Mouse (Mus musculus) gastrocnemius, postnatal 10 days (tissue): ENCODE data around the gene Acadvl. TPM values are rescaled to one million over a fixed set of nuclear protein-coding genes. Genes with fewer than 3 reads are reported as not detected.

Experiments used
- DNase-seq: peaks from one replicate; pipeline ENCODE4 v3.0.0; 2021; ENCODE audit warnings: mixed read lengths
- long read RNA-seq, 2 experiments: library from polyadenylated mRNA; stranded (forward); transcript quantifications; one replicate each; pipeline ENCODE4 v2.0.0; 2021
- total RNA-seq, 2 experiments: library from RNA; stranded (reverse); gene quantifications; 2 replicates each; pipeline ENCODE4 v1.2.3; 2021

Gene Acadvl
- total RNA-seq: 100 to 1,000 TPM; 217 to 254 TPM
- long read RNA-seq, experiment 1, transcript Acadvl-201 (19 exons, 2,020 nt): minor isoform, 27 of 482 reads
- long read RNA-seq, experiment 1, transcript Acadvl-202 (20 exons, 2,168 nt): major isoform, 409 of 482 reads
- long read RNA-seq, experiment 1, partial matches to known transcripts: 19 of 482 reads
- long read RNA-seq, experiment 1, other reads (novel, unspliced or antisense): 26 of 482 reads
- long read RNA-seq, experiment 2, transcript Acadvl-202 (20 exons, 2,168 nt): major isoform, 495 of 582 reads
- long read RNA-seq, experiment 2, transcript Acadvl-201 (19 exons, 2,020 nt): minor isoform, 35 of 582 reads
- long read RNA-seq, experiment 2, partial matches to known transcripts: 23 of 582 reads
- long read RNA-seq, experiment 2, other reads (novel, unspliced or antisense): 29 of 582 reads

DNA sequence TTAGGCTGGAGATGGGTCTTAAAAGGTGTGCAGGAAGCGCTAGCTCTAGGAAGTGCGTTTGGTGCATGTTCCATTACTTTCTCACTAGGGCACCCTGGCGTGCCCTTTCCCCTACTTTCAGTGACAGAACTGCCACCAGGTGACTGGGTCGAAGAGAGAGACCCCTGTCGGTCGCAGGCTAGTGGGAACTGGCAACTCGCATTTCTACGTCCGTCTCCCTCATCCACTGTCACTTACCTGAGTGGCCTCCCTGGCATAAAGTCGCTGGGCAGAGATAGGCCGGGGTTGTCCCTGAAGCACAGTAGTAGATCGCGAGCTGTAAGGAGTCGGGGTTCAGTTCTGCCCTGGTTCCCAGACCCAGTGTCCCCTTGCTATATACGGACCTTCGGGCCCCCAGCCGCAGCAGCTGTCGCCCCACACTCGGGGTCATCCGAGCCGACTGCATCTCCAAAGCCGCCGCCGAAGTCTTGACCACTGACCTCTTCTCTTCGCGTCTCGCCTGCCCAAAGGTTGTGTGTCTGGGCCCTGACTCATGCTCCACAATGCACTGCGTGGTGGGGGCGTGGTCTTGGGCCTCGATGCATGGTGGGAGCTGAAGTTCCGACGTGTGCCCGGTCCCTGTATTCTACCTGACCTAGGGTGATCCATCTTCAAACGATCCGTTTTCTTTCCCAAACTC is at the start of gene Acadvl:
Acadvl (minus strand) TSS at position 532 of the 679 bp plus-strand sequence.
- peak; percentile 84 for DNase-seq

DNA sequence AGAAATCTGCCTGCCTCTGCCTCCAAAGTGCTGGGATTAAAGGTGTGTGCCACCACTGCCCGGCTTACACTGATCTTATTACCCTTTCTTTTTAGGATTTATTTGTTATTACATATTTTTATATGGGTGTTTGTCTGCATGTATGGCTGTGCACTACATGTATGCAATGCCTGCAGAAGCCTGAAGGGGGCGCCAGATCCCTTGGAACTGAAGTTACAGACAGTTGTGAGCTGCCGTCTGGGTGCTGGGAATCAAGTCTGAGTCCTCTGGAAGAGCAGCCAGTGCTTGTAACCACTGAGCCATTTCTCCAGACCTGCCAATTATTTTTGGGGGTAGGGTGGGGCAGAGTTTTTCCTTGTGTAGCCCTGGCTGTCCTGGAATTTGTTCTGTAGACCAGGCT is 47.8 kb upstream of the Acadvl start:
- no peak for DNase-seq

DNA sequence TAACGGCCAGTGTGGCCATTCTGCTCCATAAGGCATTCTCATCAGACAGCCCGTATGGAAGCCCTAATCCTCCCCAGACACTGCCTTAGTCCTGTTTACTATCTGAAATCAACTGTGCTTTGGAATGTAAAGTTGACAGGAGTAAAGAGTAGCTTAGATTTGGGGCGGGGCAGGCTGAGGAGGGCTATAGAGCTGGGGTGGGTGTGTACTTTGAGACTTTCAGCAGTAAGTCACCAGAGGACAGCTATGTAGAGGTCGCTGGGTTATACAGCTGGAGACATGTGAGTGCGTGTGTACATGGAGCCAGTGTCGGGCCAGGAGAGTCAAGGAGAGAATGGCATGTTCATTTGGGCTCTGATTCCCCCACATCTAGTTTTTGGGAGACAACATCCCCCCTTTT is 44.7 kb upstream of the Acadvl start:
- DNase-seq: no peak

DNA sequence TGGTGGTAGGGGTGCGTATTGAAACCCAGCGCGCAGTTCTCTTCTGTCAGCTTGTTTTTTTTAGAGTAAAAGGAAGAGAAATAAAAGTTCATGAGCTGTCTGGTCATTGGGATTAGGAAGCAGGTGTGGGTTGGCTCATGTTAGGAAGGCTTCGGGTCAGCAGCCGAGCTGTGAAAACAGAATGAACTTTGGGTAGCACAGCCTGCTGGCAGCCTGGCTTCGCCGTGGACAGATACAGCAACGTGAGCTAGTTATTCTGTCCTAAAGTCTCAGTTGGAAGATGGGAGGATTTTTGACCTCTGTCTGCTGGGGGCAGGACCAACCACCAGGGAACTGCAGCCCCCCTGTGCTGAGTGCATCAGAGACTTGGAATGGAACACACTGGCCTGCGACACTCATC is 42.6 kb upstream of the Acadvl start:
- no peak for DNase-seq

DNA sequence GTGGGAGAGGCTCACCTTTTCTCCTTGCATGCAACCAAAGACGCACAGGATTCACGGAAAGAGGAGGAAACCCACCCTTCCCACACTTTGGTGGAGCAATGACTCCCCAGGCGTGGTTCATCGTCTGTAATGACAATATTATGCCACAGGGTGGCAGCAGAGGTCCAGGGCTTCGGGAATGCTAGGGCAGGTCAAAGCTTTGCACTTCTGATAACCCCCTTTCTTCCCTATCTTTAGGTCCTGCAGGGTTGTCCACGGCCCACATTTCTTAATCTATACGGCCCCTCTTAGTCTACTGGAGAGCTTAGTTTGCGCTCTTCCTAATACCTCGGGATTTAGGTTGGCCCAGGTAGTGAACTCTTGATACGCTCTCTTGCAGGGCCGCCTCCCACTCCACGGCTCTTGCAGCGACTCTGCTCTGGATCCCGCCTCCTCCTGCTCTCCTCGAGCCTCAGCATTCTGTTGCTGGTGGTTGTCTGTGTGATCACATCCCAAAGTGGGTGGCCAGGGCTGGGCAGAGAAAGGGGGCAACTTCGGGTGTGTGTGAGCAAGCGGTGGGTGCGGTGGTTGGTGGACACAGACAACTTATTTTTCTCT is 40.5 kb upstream of the Acadvl start:
- peak; percentile 76 for DNase-seq

DNA sequence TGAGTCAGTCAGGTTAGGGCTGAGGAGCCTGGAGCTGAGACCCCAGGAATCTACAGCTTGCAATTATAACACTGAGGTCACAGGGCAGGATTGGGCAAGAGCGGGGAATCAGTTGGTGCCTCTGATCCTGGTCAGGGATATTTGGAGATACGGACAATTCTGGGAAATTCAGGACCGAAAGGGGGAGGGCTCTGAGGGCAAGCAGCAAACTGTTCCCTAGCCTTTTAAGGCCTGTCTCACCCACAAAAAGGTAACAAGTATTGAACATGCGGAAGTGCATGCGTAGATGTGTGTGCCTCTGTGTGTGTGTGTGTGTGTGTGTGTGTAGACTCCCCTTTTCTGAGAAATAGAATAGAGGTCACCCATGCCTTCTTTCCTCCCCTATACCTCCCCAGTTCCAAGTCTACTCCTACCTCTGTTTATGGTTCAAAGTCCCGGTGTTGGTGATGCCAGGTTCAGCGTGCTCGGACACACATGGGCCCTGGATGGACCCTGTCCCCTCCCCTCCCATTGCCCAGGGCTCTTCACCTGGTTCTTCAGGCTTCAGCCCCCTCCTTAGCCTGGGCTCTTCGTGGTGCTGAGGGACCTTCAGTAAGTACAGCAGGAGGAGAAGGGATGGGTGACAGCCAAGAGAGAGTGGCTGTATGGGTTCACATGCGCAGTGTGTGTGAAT is 38.8 kb upstream of the Acadvl start, which contains the start of gene Asgr1:
Asgr1 (plus strand) TSS at position 188 of the 673 bp plus-strand sequence.
- no peak for DNase-seq

DNA sequence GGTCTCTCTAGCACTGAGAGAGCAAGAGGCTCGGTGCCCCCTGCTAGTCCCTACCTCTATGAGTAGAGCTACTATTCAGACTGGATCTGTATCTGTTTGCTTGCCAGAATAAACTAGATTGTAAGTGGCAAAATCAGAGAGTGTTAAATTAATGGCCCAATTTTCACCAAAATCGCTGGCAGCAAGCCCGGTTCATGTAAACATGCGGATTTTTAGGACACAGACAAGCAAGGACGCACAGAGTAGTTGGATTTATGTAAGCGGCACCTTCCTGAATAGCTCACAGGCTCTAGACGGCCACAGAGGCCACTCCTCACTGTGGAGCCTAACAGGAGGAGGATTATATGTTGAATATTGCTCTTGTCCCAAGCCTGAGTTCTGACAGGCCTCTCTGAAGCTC is 37.9 kb upstream of the Acadvl start:
- no peak for DNase-seq

DNA sequence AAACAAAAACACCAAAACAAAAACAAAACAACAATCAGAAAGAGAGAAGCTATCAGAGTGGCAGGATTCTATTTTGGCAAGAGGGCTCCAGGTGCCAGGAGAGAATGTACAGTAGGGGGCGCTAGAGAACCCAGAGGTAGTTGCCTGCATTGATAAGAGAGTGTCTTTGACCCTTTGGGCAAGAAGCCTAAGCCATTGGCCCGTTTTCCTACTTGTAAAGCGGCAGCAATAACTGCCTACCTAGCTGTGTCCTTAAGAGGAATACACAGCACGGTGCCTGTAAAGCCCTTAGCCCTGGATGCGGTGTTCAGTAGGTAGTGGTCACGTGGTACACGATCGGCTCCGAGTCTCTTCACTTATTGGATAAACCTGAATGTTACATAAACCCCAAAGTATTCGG is 34.6 kb upstream of the Acadvl start:
- no peak for DNase-seq

DNA sequence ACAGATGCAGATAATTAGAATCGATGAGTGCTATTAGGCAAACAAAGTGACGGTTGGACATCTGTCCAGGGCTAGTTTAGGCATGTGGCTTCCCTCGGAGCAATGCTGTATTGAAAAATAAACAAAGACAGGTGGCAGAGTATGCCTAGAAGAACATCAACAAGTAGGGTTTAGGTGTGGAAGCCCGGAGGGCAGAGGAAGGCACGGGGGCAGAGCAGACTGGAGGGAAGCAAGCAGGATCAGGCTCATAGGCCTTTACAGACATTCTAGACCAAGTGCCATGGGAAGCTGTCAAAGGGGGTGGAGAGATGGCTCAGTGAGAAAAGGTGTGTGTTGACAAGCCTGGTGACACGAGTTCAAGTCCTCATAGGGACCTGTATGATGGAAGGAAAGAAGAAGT is 34.2 kb upstream of the Acadvl start:
- DNase-seq: no peak

DNA sequence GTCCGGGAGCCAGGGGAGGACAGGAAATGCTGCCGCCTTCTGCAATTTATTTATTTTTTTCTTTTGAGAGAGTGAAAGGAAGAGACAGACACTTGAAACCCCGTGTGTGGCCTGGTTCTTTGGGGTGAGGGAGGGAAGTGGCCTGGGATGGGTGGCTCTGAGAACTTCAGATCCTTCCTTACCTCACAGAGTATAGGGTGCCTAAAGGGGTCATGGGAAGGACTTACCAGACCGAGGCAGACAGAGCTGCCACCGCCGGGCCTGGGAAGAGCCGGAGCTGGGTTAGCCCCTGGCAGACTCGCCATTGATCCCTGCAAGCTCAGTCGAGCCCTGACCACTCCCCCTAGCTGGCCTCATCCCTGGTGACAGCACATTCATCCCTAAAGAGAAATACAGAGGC is 30.2 kb upstream of the Acadvl start:
- DNase-seq: no peak

DNA sequence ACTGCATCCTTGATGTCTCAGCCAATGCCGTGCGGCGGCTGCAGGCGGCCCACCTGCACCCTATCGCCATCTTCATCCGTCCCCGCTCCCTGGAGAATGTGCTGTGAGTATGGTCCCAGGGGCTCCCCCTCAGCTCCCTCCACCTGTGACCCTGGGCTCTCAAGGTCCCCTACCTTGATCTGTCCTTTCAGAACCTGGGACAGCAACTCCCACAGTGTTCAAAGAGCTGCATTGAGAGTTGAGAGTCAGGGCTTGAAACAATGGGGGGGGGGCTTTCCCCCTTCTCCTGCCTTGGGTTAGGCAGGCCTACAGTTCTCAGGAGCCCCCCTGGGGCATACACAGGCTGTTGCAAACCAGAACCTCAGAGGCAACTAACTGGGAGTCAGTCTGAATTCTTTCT is 28.5 kb upstream of the Acadvl start:
- no peak for DNase-seq

DNA sequence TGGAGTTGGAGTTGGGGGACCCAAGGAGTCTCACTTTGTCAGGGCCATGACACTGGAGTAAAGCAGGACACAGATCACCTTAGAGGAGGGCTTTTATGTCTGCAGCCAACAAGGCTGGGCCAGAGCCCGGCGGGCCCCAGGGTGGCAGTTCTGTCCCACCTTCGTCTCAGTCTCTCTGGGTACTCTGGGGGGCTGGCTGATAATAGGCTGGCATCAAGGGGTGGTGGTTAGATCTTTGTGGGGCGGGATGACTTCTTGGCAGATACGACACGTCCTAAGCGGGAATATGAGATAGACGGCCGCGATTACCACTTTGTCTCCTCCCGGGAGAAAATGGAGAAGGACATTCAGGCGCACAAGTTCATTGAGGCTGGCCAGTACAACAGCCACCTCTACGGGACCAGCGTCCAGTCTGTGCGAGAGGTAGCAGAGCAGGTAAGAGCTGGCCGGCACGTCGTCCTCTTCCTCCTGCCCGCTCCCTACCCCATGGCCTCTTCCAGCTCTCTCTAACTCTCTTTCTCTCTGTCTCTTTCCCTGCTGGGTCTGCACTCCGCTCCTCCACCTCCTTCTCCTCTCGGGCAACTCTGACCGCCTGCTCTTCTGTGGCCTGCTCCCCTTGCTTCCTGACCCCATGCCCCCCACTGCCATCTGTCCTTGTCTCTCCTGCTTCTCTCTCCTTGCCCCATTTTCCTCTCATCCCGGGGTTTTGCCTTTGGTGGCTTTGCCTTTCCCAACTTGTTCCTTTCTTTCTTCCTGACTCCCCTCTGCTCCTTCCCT is 27.3 kb upstream of the Acadvl start:
- no peak for DNase-seq

DNA sequence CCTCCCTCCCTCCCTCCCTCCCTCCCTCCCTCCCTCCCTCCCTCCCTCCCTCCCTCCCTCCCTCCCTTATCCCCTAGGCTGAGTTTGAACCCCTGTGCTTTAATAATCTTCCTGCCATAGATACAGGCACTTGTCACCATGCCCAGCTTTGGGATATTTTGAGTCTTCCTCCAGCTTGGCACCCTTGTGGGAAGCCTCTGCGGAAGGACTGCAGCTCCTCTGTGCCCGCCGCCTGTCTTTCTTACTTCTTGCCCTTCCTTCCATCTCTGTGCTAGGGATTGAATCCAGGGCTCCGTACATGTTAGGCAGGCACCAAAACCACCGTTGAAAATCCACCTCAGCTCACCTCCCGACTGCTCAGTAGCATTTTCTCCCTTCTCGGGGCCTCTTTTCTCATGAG is 25.0 kb upstream of the Acadvl start:
- no peak for DNase-seq

DNA sequence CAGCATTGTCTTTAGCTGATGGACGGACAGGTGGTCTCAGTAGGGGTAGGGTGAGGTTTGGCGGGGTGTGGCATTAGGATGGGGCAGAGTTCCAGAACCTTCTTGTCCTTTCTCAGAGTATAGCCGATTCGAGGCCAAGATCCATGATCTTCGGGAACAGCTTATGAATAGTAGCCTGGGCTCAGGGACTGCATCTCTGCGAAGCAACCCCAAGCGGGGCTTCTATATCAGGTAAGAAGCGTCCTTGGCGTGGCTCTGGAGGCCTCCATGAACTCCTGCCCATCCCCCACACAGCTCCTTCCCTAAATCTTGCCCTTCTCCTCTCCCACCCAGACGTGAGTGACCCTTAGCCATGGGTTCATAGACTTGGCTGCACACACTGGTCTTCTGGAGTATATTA is 24.4 kb upstream of the Acadvl start:
- no peak for DNase-seq

DNA sequence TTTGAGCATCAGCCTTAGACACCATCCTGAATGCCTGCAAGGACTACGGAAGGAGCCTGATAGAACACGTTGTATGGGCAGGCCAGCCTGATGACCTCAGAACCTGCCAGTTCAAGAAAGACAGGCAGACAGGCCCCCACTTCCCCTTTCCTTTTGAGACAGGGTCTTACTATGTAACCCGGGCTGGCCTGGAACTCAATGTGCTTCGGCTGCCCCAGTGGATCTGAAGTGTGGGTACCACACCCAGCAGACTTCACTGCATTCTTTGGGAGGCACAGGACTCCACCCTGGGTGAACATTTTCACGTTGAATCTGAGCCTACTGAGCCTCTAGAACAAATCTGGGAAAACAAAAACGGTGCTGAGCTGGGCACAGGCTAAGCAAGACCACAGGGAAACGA is 23.0 kb upstream of the Acadvl start:
- no peak for DNase-seq

DNA sequence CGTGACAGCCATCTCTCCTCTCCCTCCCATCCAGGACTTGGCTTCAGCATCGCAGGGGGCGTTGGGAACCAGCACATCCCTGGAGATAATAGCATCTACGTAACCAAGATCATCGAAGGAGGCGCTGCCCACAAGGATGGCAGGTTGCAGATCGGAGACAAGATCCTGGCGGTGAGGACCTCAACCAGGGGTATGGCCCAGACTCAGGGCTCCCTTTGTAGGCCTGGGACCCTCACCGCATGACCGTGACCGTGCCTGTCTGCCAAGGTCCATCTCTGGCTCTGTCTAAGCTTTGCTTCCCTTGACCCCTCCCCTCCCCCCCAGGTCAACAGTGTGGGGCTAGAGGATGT is 16.1 kb upstream of the Acadvl start:
- DNase-seq: no peak

DNA sequence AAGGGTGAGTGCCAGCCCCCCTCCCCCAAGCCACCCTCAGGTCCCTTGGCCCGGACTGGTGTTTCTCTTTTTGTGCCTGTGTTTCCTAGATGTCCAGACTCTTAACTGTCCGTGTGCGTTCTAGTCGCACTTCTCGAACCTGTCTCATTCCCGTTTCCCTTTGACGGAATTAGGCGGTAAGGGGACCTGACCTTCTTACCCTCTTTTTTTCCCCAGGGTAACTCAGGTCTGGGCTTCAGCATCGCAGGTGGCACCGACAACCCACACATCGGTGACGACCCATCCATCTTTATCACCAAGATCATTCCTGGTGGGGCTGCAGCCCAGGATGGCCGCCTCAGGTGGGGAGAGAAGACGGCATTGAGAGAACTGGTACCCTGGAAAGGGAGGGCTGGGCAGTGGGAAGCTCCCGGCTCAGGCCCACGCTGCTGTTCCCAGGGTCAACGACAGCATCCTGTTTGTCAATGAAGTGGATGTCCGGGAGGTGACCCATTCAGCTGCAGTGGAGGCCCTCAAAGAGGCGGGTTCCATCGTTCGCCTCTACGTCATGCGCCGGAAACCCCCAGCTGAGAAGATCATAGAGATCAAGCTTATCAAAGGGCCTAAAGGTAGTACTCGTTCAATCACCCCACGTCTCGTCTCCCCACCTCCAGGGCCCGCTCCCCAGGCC is 15.6 kb upstream of the Acadvl start:
- DNase-seq: no peak

DNA sequence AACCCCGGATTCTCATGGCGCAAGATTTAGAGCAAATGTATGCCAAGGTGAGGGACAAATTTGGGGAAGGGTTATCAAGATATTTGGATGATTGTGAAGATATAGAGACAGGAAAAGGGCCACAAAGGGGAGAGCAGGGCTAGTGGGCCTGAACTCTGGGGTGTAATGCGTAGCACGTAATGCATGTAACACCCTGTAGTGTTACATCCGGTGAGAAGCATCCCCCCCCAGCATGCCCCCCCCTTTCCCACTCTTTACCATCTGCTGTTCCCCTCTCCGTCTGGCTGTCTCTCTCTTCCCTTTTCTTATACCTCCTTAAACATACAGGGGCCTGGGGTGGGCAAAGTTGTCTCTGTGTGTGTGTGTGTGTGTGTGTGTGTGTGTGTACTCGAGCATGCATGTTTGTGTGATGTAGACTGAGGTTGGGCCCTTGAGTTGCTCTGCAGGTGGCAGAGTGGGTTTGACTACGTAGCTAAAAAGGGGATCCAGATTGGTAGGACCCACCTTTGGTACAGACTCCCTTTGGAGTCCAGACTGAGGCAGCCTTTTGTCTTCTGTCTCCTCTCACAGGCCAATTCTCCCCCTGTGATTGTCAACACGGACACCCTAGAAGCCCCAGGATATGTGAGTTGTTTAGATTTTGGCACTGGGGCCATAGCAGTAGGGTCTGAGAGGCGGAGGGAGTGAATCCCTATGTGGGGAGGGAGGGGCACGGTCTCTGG is 14.8 kb upstream of the Acadvl start:
- DNase-seq: no peak

DNA sequence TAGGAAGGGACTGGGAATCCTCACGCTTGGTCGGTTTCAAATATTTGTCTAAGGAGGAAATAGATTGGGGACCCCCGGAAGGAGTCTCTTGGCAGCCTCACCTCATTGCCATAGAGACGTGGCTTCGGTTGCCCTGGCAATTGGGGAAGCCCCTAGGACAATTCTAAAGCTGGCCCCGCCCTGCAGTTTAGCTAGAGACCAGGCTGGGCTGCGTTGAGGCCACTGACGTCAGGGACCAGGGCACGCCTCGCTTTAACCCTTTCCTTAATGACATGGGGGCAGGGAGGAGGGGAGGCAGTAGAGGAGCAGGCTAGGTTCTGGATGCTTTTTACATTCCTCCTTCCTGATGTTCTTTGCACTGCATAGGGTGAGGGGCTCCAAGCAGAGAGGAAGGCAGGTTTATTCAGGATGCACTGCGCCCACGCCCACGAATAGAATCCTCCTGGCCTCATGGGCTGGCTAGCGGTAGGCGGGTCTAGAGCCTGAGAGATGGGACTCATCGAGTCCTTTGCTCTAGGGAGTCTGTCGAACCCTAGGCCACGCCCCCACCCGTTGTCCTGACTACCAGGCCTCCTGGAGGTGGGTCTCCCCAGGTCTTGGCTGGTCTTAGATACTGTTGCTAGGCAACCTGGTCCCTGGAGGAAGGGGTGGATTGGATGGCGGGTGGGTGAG is 14.1 kb upstream of the Acadvl start:
- peak; percentile 77 for DNase-seq

DNA sequence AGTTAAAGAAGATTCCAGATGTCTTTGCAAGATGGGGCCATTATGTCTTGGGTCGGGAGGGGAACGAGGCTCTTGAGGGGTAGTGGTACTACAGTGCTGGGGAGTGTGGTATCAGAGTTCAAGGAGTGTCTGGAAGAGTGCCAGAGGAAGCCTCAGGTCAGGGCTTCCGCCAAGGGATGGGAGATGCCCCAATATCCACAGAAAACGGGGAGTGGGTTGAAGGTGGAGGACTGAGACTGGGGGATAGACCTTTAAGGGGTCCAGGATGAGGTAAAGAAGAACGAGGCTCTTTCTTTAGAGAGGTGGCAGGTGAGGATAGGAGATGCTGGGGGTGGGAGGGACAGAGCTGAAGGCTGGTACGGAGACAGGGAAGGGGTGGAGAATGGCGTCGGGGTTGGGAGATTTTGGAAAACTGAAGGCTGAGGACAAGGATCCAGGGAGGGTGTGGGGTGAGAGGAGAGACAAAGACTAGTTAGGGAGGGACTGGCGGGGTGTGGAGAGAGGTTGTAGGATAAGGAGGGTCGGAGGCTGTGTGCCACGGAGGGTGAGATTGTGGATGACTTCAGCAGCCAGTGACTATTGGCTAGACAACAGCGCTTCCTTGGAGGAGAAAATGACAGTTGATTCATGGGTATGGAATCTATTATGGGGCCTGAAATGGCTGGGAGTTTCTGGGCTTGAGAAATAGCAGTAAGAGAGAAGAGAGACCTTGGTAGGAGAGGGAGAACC is 13.4 kb upstream of the Acadvl start:
- DNase-seq: no peak
